Mouse (Mus musculus) Patski (cell line): ENCODE data around the gene Slco2b1. TPM values are rescaled to one million over a fixed set of nuclear protein-coding genes. Genes with fewer than 3 reads are reported as not detected.
"Not testable (repeated sequence)": the region's sequence is repeated elsewhere in the genome, so short reads cannot be mapped to it uniquely, and the experiment has no call there.

Experiments used
- ATAC-seq: fragments of 100-300 bp; one replicate; pipeline ENCODE4 v1.8.0; 2021
- CTCF ChIA-PET: fragments of 350-600 bp; sonication (Branson Sonifier 250); formaldehyde crosslinking; loops from one replicate; lab custom pipeline; 2022; ENCODE audit warnings: inconsistent platforms; lab: Charles Lee
- POLR2A ChIA-PET: fragments of 350-600 bp; sonication (Branson Sonifier 250); formaldehyde crosslinking; loops from one replicate; lab custom pipeline; 2022; ENCODE audit warnings: antibody characterized with exemption, inconsistent platforms; lab: Charles Lee
- DNase-seq: peaks from one replicate; pipeline ENCODE4 v3.0.0-alpha.2; 2011; ENCODE audit warnings: low read depth, low spot score
- H3K27me3 ChIP-seq: fragments of 371-371 bp; one replicate; pipeline ENCODE4 v1.5.1; 2021
- CTCF ChIP-seq: fragments of 100-300 bp; IDR thresholded peaks from one replicate; pipeline ENCODE4 v1.5.1; 2021
- in situ Hi-C: fragments of 300-500 bp; cut with MboI; formaldehyde crosslinking; loops from 3 replicates; pipeline ENCODE4 v1.11.1; 2018; ENCODE audit warnings: low pct_unique_long_range_greater_than_20kb, mixed read lengths
- polyA plus RNA-seq: library from polyadenylated mRNA; unstranded; gene quantifications from one replicate; pipeline ENCODE4 v1.2.3, GENCODE M21; 2021

The Slco2b1 gene
- polyA plus RNA-seq, 1 experiment from 2014 or later, result not detected

- CTCF ChIA-PET, result no interaction called here
- POLR2A ChIA-PET, result no interaction called here
- peaks cover 34% of the 10 kb centered on the region for H3K27me3 ChIP-seq
- no peak for TF ChIP-seq CTCF
- in situ Hi-C loops, result no loop called here
- ATAC-seq (no peak), DNase-seq (no peak)
These were observed 3.5 kb downstream of the Slco2b1 start for GRCm38 (mm10) chr7:99707671-99708070.

DNA sequence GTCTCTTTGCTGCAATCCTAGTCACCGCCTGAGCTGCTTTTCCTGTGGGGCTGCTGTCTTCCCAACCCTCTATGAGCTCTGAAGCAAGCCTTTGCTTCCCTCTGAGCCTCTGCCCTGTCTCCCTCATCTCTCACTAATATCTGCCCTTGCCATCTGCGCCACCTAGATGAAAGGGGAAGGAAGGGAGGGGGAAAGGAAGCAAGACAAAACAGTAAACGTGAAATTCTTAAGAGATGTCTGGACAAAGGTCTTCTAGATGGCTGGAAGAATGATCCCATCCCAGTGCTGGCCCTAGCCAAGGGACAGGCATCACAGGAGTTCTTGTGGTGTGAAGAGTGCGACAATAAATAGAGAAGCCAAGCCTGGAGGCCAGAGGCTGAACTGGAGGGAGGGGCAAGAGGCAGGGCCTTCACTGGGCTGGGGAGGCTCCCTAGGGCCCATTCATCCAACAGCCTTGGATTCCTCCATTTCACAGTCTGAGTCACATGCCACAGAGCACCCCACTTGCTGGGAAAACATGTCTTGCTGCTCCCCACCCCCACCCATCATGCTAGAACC is 4.0 kb downstream of the Slco2b1 start:
- H3K27me3 ChIP-seq, result peaks cover 34% of the 10 kb centered on the region
- in situ Hi-C loops, result no loop called here
- ChIA-PET POLR2A (no interaction called here), CTCF (interaction anchor here (1.2 kb wide), 1 partner anchor 9 kb away, joined by 3 read pairs; no protein-coding TSS in a partner anchor)
- ATAC-seq, result no peak
- no peak for DNase-seq
- TF ChIP-seq CTCF, result no peak

DNA sequence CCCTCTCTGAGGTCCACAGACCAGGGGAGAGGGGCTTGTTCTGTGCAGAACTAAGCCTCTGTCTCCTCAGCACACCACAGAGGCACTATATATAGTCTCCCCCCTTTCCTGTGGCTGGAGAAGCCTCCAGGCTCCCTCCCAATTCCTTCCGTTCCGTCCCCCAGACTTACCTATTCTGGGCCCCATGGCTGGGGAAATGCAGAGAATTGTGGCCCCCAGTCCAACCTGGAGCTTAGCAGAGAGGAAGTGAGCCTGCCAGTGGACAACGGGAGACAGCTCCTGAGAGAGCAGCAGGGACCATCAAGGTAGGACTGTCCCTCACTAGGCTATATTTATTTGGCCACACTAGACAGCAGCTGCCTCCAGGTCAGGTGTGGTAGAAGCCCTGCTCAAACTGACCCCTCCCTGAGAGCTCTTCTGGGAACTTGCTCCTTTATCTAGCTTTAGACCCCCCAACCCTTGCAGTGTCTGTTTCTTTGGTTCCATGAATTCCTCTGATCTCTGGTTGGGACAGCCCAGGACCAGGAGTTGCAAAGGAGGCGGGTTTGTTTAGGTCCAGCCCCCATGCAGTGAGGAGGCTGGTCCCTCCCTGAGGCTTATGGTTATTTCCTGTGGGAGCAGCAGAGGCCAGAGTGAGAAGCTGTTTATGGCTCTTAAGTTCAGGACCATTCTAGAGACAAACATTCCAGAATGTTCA is 4.7 kb downstream of the Slco2b1 start:
- H3K27me3 ChIP-seq, result peaks cover 35% of the 10 kb centered on the region
- no peak for TF ChIP-seq CTCF
- CTCF ChIA-PET, result interaction anchor here (1.2 kb wide), 1 partner anchor 8 kb away, joined by 3 read pairs; no protein-coding TSS in a partner anchor
- in situ Hi-C loops, result no loop called here
- POLR2A ChIA-PET, result no interaction called here
- no peak for ATAC-seq
- DNase-seq, result no peak

- DNase-seq (no peak), ATAC-seq (no peak)
- TF ChIP-seq CTCF, result no peak
- ChIA-PET CTCF (interaction anchor here (1.0 kb wide), 1 partner anchor 46 kb away, joined by 3 read pairs; no protein-coding TSS in a partner anchor), POLR2A (no interaction called here)
- peaks cover 31% of the 10 kb centered on the region for H3K27me3 ChIP-seq
- in situ Hi-C loops, result no loop called here
These were observed 6.2 kb downstream of the Slco2b1 start for GRCm38 (mm10) chr7:99704736-99705519.

GRCm38 (mm10) chr7:99702201-99702600 is 8.9 kb downstream of the Slco2b1 start:
- ChIA-PET CTCF (interaction anchor here (1.0 to 1.6 kb wide), 2 partner anchors 8 to 57 kb away, joined by 3 read pairs; no protein-coding TSS in a partner anchor), POLR2A (no interaction called here)
- DNase-seq (no peak), ATAC-seq (no peak)
- H3K27me3 ChIP-seq, result peaks cover 11% of the 10 kb centered on the region
- TF ChIP-seq CTCF, result no peak
- in situ Hi-C loops, result no loop called here

DNA sequence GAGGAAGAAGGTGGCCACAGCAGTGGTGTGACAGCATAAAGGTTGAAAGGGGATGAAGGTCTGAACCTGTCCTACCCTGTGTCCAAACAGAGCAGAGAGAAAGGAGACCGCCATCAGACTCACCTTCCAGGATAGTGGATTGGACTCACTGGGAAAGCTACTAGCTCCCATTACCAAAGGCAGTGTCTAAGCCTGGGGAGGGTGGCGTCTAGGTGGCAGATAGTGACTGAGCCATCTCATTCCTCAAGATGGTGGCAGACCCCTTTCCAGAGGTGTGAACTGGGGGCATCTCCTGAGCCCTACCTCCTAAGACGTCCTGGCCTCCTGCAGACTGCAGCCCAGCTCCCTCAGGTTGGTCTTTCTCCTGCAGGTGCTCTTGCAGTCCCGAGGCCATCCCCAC is 10.5 kb downstream of the Slco2b1 start:
- DNase-seq (no peak), ATAC-seq (no peak)
- no peak for TF ChIP-seq CTCF
- POLR2A ChIA-PET, result no interaction called here
- H3K27me3 ChIP-seq, result peaks cover 17% of the 10 kb centered on the region
- in situ Hi-C loops, result no loop called here
- CTCF ChIA-PET, result no interaction called here

GRCm38 (mm10) chr7:99699709-99700151 is 11.4 kb downstream of the Slco2b1 start:
- ChIA-PET POLR2A (no interaction called here), CTCF (no interaction called here)
- in situ Hi-C loops, result no loop called here
- TF ChIP-seq CTCF, result no peak
- no peak for DNase-seq
- peaks cover 21% of the 10 kb centered on the region for H3K27me3 ChIP-seq
- no peak for ATAC-seq

DNA sequence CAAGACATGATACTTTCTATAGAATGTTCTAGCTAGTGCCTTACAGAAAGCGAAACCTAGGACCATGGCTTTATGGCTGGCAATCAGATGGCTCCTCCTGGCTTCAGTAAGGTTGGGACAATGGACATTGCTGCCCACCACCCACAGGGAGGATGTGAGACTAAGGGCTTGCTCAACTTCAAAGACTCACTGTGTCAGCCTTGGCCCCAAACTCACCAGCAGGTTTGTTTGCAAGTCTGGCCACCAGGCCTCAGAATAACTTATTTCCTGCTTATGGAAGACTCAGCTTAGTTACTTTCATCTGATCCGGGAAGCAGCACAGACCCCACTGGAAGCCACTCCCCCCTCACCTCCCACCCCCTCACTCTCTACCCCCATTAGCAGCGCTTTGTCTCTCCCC is 12.0 kb downstream of the Slco2b1 start:
- in situ Hi-C loops, result no loop called here
- TF ChIP-seq CTCF, result no peak
- no peak for ATAC-seq
- ChIA-PET POLR2A (no interaction called here), CTCF (no interaction called here)
- H3K27me3 ChIP-seq, result peaks cover 23% of the 10 kb centered on the region
- DNase-seq, result no peak

GRCm38 (mm10) chr7:99698576-99698975 is 12.6 kb downstream of the Slco2b1 start:
- CTCF ChIA-PET, result interaction anchor here (0.9 kb wide), 1 partner anchor 8 kb away, joined by 3 read pairs; no protein-coding TSS in a partner anchor
- peaks cover 28% of the 10 kb centered on the region for H3K27me3 ChIP-seq
- ATAC-seq (no peak), DNase-seq (no peak)
- TF ChIP-seq CTCF, result no peak
- in situ Hi-C loops, result no loop called here
- POLR2A ChIA-PET, result no interaction called here

DNA sequence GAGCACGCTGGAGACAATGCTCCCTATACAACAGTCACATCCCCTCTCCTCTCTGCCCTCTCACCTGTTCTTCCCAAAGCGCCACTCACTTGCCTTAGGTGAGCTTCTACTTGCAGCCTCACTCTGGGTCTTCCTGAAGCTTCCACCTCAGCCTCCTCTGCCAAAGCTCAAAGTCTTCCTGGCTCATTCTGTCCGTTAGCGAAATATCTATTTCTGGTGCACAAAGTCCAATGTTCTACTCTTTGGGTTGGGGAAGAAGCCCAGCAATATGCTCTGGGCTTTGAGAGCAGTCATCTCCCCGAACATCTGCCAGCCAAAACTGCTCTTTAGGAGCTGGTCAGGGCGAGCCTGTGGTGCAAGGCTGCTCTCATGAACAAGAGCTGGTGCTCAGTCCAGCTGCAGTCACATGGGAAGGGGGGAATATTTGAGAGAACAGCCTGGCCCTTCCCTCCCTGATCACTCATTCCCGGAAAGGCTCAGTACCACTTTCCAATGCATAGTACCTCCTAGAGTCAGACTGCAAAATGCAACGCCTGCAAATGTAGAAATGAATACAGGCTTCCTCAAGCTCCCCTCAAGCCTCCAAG is 15.6 kb downstream of the Slco2b1 start:
- H3K27me3 ChIP-seq, result peaks cover 42% of the 10 kb centered on the region
- no peak for TF ChIP-seq CTCF
- no peak for ATAC-seq
- CTCF ChIA-PET, result no interaction called here
- in situ Hi-C loops, result no loop called here
- DNase-seq, result no peak
- POLR2A ChIA-PET, result no interaction called here

DNA sequence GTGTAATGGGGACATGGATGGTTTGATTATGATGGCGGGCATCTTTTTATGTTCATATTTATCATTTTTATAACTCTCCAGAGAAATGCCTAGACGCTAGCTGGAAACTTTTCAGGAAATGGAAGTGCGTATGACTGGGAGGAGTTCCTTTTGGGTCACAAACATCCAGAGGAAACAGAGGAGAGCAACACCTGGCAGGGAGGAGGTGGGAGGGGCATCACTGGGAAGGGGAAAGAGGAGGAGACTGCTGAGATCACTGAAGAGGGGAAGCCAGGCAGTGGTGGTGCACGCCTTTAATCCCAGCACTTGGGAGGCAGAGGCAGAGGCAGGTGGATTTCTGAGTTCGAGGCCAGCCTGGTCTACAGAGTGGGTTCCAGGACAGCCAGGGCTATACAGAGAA is 16.7 kb downstream of the Slco2b1 start:
- POLR2A ChIA-PET, DNase-seq, in situ Hi-C loops, CTCF ChIA-PET, ATAC-seq: not testable (repeated sequence)
- H3K27me3 ChIP-seq, result peaks cover 53% of the 10 kb centered on the region
